18 mouse cellular contexts compared by ENCODE assay signal in genomic region chr2:58276454-58276853, GRCm38 (mm10).
A peak's percentile ranks its signal among the peaks of the same experiment; 100 is the strongest.
DNase-seq lines count a peak whose midpoint lies in the region; ATAC-seq lines count a peak whose summit lies in the region.
"Had no signal": no experiment of that assay in that cellular context is flagged by ENCODE, and none has a peak within 500 bp of the region (broad histone marks: within the 10 kb centered on the region; RNA-seq: fewer than 3 reads in every experiment).

No protein-coding gene starts in this region.

- peak; percentile 13 for DNase-seq in CD4-positive, CD25-positive, alpha-beta regulatory T cell, adult 2 months (ENCODE audit: low read depth, low spot score)
- DNase-seq in 3134 (ENCODE audit: extremely low read depth, insufficient read length, low spot score), result peak; percentile 71
- peak; percentile 62 for DNase-seq in MN1 (ENCODE audit: low spot score)
- no peak for DNase-seq in ovary, postnatal 36 days (ENCODE audit: low spot score)
- DNase-seq: adrenal gland, adult 8-10 months; adrenal gland, postnatal 14 days; adrenal gland, postnatal 36 days; cerebellum, adult 11-12 months; cerebellum, adult 2 months; cerebellum, adult 9-10 months; cerebellum, postnatal 10 days; cerebellum, postnatal 25 days; forebrain, postnatal 0 days had no signal

- ATAC-seq in CD4-positive, CD25-positive, alpha-beta regulatory T cell, adult 4 months, result no peak
- ATAC-seq in monocyte, adult 5-6 weeks (replicated peaks; ENCODE audit: insufficient number of reproducible peaks, low FRiP score, low TSS enrichment, poor library complexity, severe bottlenecking), result no peak
- ATAC-seq: activated CD4-positive, CD25-positive, alpha-beta regulatory T cell, adult 4 months; forebrain, embryonic 13.5 days; forebrain, embryonic 15.5 days; forebrain, postnatal 0 days had no signal
